Mouse (Mus musculus): Measurements from ENCODE around the gene Msrb1.

DNA sequence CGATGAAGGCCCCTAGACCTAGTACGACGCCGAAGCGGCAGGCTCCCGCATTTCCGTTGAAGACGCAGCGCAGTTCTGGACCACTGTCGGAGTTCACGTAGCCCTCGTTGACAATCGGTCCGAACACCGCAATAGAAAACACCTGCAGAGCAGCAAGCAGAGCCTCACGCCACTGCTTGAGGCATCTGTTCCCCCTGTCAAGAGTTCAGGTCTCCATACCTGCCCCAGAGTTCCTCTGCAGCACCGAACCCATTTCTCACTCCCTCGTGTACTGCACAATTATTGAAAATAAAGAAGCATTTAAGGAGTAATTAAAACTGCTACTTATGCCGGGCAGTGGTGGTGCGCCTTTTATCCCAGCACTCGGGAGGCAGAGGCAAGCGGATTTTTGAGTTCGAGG lies 48.8 kb upstream of the Msrb1 start:
- TF ChIP-seq CTCF (IDR thresholded peaks at IDR 0.05; ENCODE audit: control insufficient read depth, insufficient read depth, insufficient read length) (no peak), CEBPB (IDR thresholded peaks at IDR 0.05; ENCODE audit: low read depth) (no peak), MYOD1 (IDR thresholded peaks at IDR 0.05; ENCODE audit: control insufficient read depth, insufficient read length, low read depth) (no peak)

All from C2C12 (cell line).